Mouse (Mus musculus): ENCODE data around the gene Acsbg1. TPM values are rescaled to one million over a fixed set of nuclear protein-coding genes. Genes with fewer than 3 reads are reported as not detected.

Acsbg1 gene
- polyA plus RNA-seq (2015; fragmentation: Nextera tagmentation; extraction: Ambion mirVana), result 1.9 and 3.6 TPM in 2 replicates

GRCm38 (mm10) chr9:54661605-54662377, at the start of gene Acsbg1:
Acsbg1 (minus strand) TSS chr9:54661870.

DNA sequence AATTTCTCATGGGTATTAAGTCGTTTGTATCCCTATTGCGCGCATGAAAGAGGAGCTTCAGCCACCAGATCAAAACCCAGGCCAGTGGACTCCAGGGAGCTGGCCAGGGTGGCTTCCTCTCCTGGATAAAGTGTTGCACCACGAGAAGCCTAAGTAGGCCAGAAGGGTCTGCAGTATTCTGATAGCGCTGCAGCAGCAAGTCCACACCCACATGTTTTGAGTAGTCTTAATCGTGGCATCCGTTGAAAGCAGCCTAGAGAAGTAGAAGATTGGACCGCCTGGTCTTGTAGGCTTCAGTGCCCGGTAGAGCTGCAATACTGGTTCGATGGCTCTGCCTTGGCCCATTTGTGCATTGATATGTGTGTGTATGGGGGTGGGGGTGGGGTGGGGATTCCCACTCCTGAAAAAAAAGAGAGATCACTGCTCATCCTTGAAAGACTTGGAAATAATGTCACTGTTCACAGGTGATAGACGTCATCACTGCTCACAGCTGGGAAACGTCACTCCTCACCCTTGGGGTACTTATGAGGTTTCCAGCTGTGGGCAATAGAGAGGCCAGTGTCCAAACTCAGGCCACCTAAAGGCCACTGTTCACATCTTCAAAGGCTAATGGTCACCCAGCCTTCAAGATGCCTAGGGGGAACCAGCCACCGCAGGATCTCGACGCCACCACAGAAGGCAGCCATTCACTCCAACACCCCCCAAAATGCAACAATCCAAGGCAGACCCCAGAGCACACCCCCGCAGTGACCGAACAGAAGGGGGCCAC, 36.8 kb upstream of the Acsbg1 start, which contains the start of gene Dnaja4:
TSS of gene Dnaja4 (plus strand) at position 556 of the 769 bp plus-strand sequence.

GRCm38 (mm10) chr9:54586199-54587061, 75.2 kb downstream of the Acsbg1 start, which contains the start of gene Idh3a:
Idh3a (plus strand) TSS chr9:54586334.

GRCm38 (mm10) chr9:54559771-54560471, 101.7 kb downstream of the Acsbg1 start, which contains the start of gene Cib2:
Cib2 (minus strand) TSS chr9:54560218.

Small RNAs within 50 kb of the gene (microRNA-seq; reads per million reads assigned to microRNA genes)
- not detected for gene Mir5710

Other genes starting within 250 kb of the Acsbg1 start
- gene Dmxl2, start 160.2 kb downstream of the Acsbg1 start, polyA plus RNA-seq (2015; fragmentation: Nextera tagmentation; extraction: Ambion mirVana), result 2.5 and 4.6 TPM in 2 replicates
- not detected in 2 replicates for gene Sh2d7, start 122.9 kb downstream of the Acsbg1 start, polyA plus RNA-seq (2015; fragmentation: Nextera tagmentation; extraction: Ambion mirVana)
- gene Cib2, start 101.7 kb downstream of the Acsbg1 start, polyA plus RNA-seq (2015; fragmentation: Nextera tagmentation; extraction: Ambion mirVana), result 3.2 and 3.4 TPM in 2 replicates
- 80.0 and 88.4 TPM in 2 replicates for gene Idh3a, start 75.5 kb downstream of the Acsbg1 start, polyA plus RNA-seq (2015; fragmentation: Nextera tagmentation; extraction: Ambion mirVana)
- 3.9 and 4.3 TPM in 2 replicates for gene Dnaja4, start 37.0 kb upstream of the Acsbg1 start, polyA plus RNA-seq (2015; fragmentation: Nextera tagmentation; extraction: Ambion mirVana)
- gene Wdr61, start 72.6 kb upstream of the Acsbg1 start, polyA plus RNA-seq (2015; fragmentation: Nextera tagmentation; extraction: Ambion mirVana), result 129 and 130 TPM in 2 replicates
- gene Crabp1, start 102.9 kb upstream of the Acsbg1 start, polyA plus RNA-seq (2015; fragmentation: Nextera tagmentation; extraction: Ambion mirVana), result 0.43 TPM in 1 of 2 replicates, not detected in the other
- gene Ireb2, start 201.9 kb upstream of the Acsbg1 start, polyA plus RNA-seq (2015; fragmentation: Nextera tagmentation; extraction: Ambion mirVana), result 10.2 and 12.9 TPM in 2 replicates

All from urinary bladder, postnatal 0 days (tissue).